Mouse (Mus musculus) bone marrow, adult 2 months (tissue): ENCODE results near the gene Actr1a.

Experiments used
- CTCF ChIP-seq: fragments of 200-500 bp; IDR thresholded peaks from 2 replicates; pipeline ENCODE4 v1.5.1; 2011; ENCODE audit warnings: low read length, control low read depth; ENCODE audit not compliant: control insufficient read depth, insufficient read depth
- POLR2A ChIP-seq: fragments of 200-500 bp; IDR thresholded peaks from 2 replicates; pipeline ENCODE4 v1.6.1; 2011; ENCODE audit warnings: low read depth, mild to moderate bottlenecking, control low read depth, low read length, borderline replicate concordance; ENCODE audit not compliant: control insufficient read depth

GRCm38 (mm10) chr19:46425266-46425665 is 29.7 kb upstream of the Actr1a start:
- TF ChIP-seq POLR2A: no peak
- TF ChIP-seq CTCF: no peak
